Mouse (Mus musculus): ENCODE results near the gene Pot1a. TPM values are rescaled to one million over a fixed set of nuclear protein-coding genes. Genes with fewer than 3 reads are reported as not detected.

Gene Pot1a
- polyA plus RNA-seq, 1 experiment from 2014 or later, result 27.5 TPM

DNA sequence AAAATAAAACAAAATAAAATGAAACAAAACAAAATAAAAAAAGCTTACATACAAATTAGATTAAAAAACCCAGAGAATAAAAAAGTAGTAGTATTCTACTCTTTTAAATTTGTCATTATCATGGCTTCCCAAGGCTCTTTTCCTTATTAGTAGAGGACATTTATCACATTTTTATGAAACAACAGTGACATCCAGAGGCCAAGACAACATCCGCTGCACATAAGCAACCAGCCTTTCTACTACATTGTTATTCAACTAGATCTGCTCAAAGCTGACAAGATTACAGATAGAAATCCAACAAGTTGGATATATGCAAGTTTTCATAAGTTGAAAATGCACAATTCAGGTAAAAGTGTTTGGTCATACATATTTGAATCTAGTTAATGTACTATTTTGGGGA is 56.4 kb downstream of the Pot1a start:
- WGBS, result 86% methylated on average over 1 of the region's 1 CpGs
- H3K4me2 ChIP-seq (ENCODE audit: low read length), result no peak overlapping the region
- H3K9ac ChIP-seq (ENCODE audit: low read depth, low read length), result no peak overlapping the region
- no peak for ATAC-seq
- no peaks in the 10 kb centered on the region for H3K27me3 ChIP-seq (replicated peaks; ENCODE audit: control insufficient read depth, insufficient read depth, low read length)
- no peaks in the 10 kb centered on the region for H3K4me1 ChIP-seq (ENCODE audit: control insufficient read depth, insufficient read depth, low read depth, low read length)
- no peak overlapping the region for H3K4me3 ChIP-seq (ENCODE audit: low read length)
- H3K27ac ChIP-seq (ENCODE audit: low read depth, low read length), result no peak overlapping the region
- no peaks in the 10 kb centered on the region for H3K9me3 ChIP-seq (ENCODE audit: control insufficient read depth, low read length)
- H3K36me3 ChIP-seq (ENCODE audit: control insufficient read depth, insufficient read depth, low read length), result peaks cover 2% of the 10 kb centered on the region; the same call in 1 of the 2 replicates

DNA sequence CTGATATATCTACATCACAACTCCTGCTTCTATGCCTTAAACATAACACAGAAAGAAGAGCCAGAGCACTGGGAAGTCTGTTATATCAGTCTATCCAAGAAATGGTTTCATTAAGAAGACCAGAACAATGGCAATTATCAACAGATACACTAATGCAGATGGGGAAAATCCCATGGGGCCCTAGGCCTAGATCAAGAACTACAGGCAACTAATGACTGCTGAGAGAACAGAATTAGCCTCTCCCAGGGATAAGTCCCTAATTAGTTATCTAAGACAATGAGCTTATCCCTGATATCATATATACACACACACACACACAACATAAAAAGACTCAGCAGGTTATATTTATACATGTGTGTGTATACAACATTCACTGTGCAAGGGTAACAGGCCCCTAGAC is 72.5 kb downstream of the Pot1a start:
- Histone ChIP-seq H3K27me3 (replicated peaks; ENCODE audit: control insufficient read depth, insufficient read depth, low read length) (no peaks in the 10 kb centered on the region), H3K4me1 (ENCODE audit: control insufficient read depth, insufficient read depth, low read depth, low read length) (no peaks in the 10 kb centered on the region), H3K4me2 (ENCODE audit: low read length) (no peak overlapping the region), H3K4me3 (ENCODE audit: low read length) (no peak overlapping the region), H3K27ac (ENCODE audit: low read depth, low read length) (no peak overlapping the region), H3K9me3 (ENCODE audit: control insufficient read depth, low read length) (no peaks in the 10 kb centered on the region), H3K36me3 (ENCODE audit: control insufficient read depth, insufficient read depth, low read length) (no peaks in the 10 kb centered on the region), H3K9ac (ENCODE audit: low read depth, low read length) (no peak overlapping the region)
- 0 out of 2 replicates have a peak, but pooled peaks have one; percentile 40 for ATAC-seq

DNA sequence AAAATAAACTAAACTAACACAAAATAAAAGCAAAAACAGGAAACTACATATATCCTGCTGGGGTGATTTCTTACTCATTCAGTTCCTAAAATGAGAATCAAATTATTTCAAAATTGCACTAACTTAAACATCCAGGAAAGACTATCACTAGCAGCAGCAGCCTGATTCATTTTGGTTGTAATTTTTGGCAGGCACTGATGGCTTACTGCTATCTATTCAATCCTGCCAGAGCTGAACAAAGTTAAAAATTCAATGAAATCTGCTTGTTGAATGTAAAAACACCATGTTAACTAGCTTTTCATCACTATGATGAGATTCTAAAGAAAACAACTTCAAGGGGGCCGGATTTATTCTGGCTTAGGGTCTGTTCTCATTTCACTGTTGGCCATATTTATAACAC is 82.5 kb downstream of the Pot1a start:
- Histone ChIP-seq H3K27ac (ENCODE audit: low read depth, low read length) (no peak overlapping the region), H3K4me1 (ENCODE audit: control insufficient read depth, insufficient read depth, low read depth, low read length) (no peaks in the 10 kb centered on the region), H3K9me3 (ENCODE audit: control insufficient read depth, low read length) (no peaks in the 10 kb centered on the region), H3K4me2 (ENCODE audit: low read length) (no peak overlapping the region), H3K9ac (ENCODE audit: low read depth, low read length) (no peak overlapping the region), H3K27me3 (replicated peaks; ENCODE audit: control insufficient read depth, insufficient read depth, low read length) (no peaks in the 10 kb centered on the region), H3K4me3 (ENCODE audit: low read length) (no peak overlapping the region), H3K36me3 (ENCODE audit: control insufficient read depth, insufficient read depth, low read length) (no peaks in the 10 kb centered on the region)
- 80% methylated on average over 1 of the region's 1 CpGs for WGBS
- ATAC-seq, result no peak

DNA sequence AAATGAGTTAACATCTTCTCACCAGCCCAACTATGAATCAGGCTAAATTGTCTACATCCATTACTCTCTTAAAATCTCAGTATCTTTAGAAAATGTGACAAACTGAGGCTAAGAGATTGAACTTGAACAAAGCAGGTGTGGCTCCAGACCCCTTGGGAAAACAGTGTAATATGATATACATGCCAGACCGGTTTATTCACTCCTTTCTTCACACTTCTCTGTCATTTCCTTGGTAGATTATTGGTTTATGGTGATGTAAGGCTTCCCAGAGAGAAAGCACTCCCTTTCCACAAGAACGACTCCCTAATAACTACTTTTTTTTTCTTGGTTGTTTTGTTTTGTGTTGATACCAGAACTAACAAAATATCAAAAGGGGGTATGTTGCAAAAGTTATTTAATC is 98.4 kb downstream of the Pot1a start:
- no peaks in the 10 kb centered on the region for H3K4me1 ChIP-seq (ENCODE audit: control insufficient read depth, insufficient read depth, low read depth, low read length)
- 44% methylated on average over 2 of the region's 2 CpGs for WGBS
- H3K9me3 ChIP-seq (ENCODE audit: control insufficient read depth, low read length), result no peaks in the 10 kb centered on the region
- H3K27me3 ChIP-seq (replicated peaks; ENCODE audit: control insufficient read depth, insufficient read depth, low read length), result no peaks in the 10 kb centered on the region
- no peak overlapping the region for H3K4me2 ChIP-seq (ENCODE audit: low read length)
- H3K27ac ChIP-seq (ENCODE audit: low read depth, low read length), result no peak overlapping the region
- no peak overlapping the region for H3K4me3 ChIP-seq (ENCODE audit: low read length)
- H3K9ac ChIP-seq (ENCODE audit: low read depth, low read length), result no peak overlapping the region
- ATAC-seq, result no peak
- H3K36me3 ChIP-seq (ENCODE audit: control insufficient read depth, insufficient read depth, low read length), result no peaks in the 10 kb centered on the region

DNA sequence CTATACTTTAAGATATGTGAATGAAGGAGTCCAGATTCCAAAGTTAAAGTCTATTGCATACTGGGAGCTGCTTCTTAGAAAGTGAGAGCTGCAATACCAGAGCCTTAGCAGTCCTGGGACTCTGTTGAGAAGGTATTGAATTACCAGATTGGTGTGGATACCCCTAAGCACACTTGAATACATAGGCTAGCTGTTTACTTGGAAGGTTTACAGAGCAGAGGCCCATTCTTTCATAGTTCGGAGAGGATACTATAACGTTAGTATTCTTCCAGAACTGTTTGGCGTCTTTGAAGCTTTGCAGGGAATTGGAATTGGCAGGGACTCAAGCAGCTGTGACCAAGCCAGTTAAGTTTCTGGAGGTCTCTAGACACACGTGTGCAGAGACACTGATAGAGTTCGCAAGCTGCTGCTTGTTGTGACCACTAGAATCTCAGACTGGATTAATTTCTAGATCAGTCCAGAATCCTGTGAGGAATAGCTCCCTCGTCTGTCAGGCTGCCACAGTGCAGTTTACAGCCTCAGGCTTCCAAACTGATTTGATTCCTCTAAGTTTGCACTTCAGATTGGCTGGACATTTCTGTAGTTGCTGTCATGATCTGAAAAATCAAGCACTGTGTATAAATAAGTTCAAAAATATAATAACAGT is 99.7 kb downstream of the Pot1a start:
- no peak overlapping the region for H3K4me2 ChIP-seq (ENCODE audit: low read length)
- no peaks in the 10 kb centered on the region for H3K36me3 ChIP-seq (ENCODE audit: control insufficient read depth, insufficient read depth, low read length)
- H3K4me1 ChIP-seq (ENCODE audit: control insufficient read depth, insufficient read depth, low read depth, low read length), result no peaks in the 10 kb centered on the region
- no peaks in the 10 kb centered on the region for H3K27me3 ChIP-seq (replicated peaks; ENCODE audit: control insufficient read depth, insufficient read depth, low read length)
- no peak overlapping the region for H3K27ac ChIP-seq (ENCODE audit: low read depth, low read length)
- no peak overlapping the region for H3K9ac ChIP-seq (ENCODE audit: low read depth, low read length)
- WGBS, result 40% methylated on average over 6 of the region's 6 CpGs
- no peak overlapping the region for H3K4me3 ChIP-seq (ENCODE audit: low read length)
- H3K9me3 ChIP-seq (ENCODE audit: control insufficient read depth, low read length), result no peaks in the 10 kb centered on the region
- ATAC-seq, result peak; percentile 80

DNA sequence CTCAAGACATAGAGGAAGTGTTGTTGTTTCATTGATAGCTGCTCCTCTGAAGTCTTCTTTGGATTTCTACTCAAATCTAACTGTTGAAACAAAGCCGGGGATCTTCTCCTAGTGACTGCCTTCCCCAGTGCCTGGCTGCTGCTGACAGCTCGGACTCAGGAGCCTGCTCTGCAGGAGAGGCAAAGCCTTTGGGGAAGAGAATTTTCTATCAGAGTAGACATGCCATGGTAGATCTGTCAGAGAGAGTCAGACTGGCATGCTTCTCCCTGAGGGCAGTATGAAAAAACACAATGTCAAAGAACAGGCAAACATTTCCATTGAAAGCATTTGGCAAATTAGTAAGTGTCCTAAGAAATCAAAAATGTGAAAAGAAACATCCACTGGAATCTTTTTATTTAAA is 109.1 kb downstream of the Pot1a start:
- H3K9ac ChIP-seq (ENCODE audit: low read depth, low read length), result no peak overlapping the region
- no peaks in the 10 kb centered on the region for H3K9me3 ChIP-seq (ENCODE audit: control insufficient read depth, low read length)
- no peak overlapping the region for H3K4me3 ChIP-seq (ENCODE audit: low read length)

More for the DNA sequence above, 109.1 kb downstream of the Pot1a start:
- H3K36me3 ChIP-seq (ENCODE audit: control insufficient read depth, insufficient read depth, low read length), result no peaks in the 10 kb centered on the region
- no peak for ATAC-seq
- no peak overlapping the region for H3K27ac ChIP-seq (ENCODE audit: low read depth, low read length)
- H3K4me1 ChIP-seq (ENCODE audit: control insufficient read depth, insufficient read depth, low read depth, low read length), result no peaks in the 10 kb centered on the region
- no peaks in the 10 kb centered on the region for H3K27me3 ChIP-seq (replicated peaks; ENCODE audit: control insufficient read depth, insufficient read depth, low read length)
- H3K4me2 ChIP-seq (ENCODE audit: low read length), result no peak overlapping the region
- 31% methylated on average over 2 of the region's 2 CpGs for WGBS

Other genes starting within 250 kb of the Pot1a start
- 5.7 and 6.2 TPM in 2 replicates for gene Gpr37, start 118.5 kb downstream of the Pot1a start, polyA plus RNA-seq (2015; fragmentation: Nextera tagmentation; extraction: Ambion mirVana)